In the genomic region with DNA sequence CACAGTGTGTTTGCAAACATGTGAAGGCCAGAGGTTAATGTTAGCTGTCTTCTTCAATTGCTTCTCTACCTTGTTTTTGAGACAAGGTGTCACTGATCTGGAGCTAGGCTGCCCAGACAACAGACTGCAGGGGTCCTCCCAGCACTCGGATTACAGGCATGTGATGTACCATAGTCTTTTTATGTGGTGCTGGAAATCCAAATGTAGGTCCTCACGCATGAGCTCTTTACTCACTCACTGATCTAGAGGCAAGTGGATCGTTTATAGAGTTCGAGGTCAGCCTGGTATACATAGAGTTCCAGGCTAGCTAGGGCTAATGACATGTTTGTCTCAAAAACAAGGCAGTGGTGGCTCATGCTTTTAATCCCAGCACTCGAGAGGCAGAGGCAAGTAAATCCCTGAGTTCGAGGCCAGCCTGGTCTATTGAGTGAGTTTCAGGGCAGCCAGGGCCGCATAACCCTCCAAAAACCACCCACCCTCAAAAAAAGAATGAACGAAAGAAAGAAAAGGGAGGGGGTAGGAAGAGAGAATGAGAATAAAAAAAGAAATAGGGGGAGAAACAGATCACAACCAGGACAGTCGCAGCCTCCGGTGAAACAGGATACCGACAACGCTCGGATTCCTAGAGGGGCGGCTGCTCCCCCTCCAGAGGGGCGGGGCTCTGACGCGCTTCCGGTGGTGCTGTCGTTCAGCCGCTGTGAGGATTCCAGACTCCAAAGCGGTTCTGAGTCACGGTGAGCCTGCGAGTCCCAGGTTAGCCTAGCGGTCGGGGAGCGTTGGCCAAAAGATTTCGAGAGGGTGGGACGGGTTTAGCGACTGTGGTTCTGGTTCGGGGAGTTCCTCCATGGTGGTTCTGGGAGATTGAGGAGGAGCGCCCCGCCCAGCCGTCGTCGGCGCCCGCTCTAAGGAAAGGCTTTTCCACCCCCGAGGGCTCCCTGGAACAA, we compare ENCODE assay signal across 7 mouse cellular contexts. TPM values are rescaled to one million over a fixed set of nuclear protein-coding genes. Genes with fewer than 3 reads are reported as not detected.
DNase-seq lines count a peak whose midpoint lies in the region; ATAC-seq and TF ChIP-seq lines count a peak whose summit lies in the region.

Gene Zscan21, plus strand, starts transcription at position 649 of the 944 bp plus-strand sequence.

- H3K27me3 ChIP-seq in embryonic facial prominence, embryonic 10.5 days (replicated peaks; ENCODE audit: low read depth, poor library complexity, severe bottlenecking), result no peaks in the 10 kb centered on the region
- no peaks in the 10 kb centered on the region for H3K27me3 ChIP-seq in intestine, postnatal 0 days (replicated peaks; ENCODE audit: control insufficient read depth, insufficient read depth, low read length)
- no peaks in the 10 kb centered on the region for H3K27me3 ChIP-seq in midbrain, embryonic 12.5 days
- H3K27me3 ChIP-seq in small intestine, adult 2 months (ENCODE audit: control insufficient read depth, insufficient read depth, low read length), result no peaks in the 10 kb centered on the region

- WGBS in embryonic facial prominence, embryonic 10.5 days, result 7% methylated on average over 38 of the region's 38 CpGs
- WGBS in intestine, postnatal 0 days, result 6% methylated on average over 38 of the region's 38 CpGs
- WGBS in midbrain, embryonic 12.5 days, result 7% methylated on average over 38 of the region's 38 CpGs
- WGBS in small intestine, adult 2 months, result 6% methylated on average over 38 of the region's 38 CpGs

- ATAC-seq in intestine, postnatal 0 days, result peak; percentile 95
- ATAC-seq in midbrain, embryonic 12.5 days (ENCODE audit: low FRiP score, low read depth), result peak; percentile 96

- TF ChIP-seq POLR2A in small intestine, adult 2 months (IDR thresholded peaks at IDR 0.05; ENCODE audit: low read depth, low read length), result peak; percentile 71; the same call in 1 of the 2 replicates

- H3K9ac ChIP-seq in intestine, postnatal 0 days (ENCODE audit: low read depth, low read length), result peak within 1 kb of the TSS; percentile 63
- peak within 1 kb of the TSS; percentile 81 for H3K9ac ChIP-seq in midbrain, embryonic 12.5 days (replicated peaks)

- no peaks in the 10 kb centered on the region for H3K9me3 ChIP-seq in embryonic facial prominence, embryonic 10.5 days
- no peaks in the 10 kb centered on the region for H3K9me3 ChIP-seq in intestine, postnatal 0 days (ENCODE audit: control insufficient read depth)
- no peaks in the 10 kb centered on the region for H3K9me3 ChIP-seq in midbrain, embryonic 12.5 days

- peak within 1 kb of the TSS; percentile 78 for H3K4me3 ChIP-seq in embryonic facial prominence, embryonic 10.5 days
- H3K4me3 ChIP-seq in intestine, postnatal 0 days (ENCODE audit: low read depth, low read length), result peak within 1 kb of the TSS; percentile 74
- peak within 1 kb of the TSS; percentile 73 for H3K4me3 ChIP-seq in midbrain, embryonic 12.5 days
- H3K4me3 ChIP-seq in small intestine, adult 2 months (ENCODE audit: low read depth, low read length), result peak within 1 kb of the TSS; percentile 99

- H3K36me3 ChIP-seq in embryonic facial prominence, embryonic 10.5 days (replicated peaks), result peaks cover 30% of the 10 kb centered on the region
- H3K36me3 ChIP-seq in intestine, postnatal 0 days (ENCODE audit: control insufficient read depth, insufficient read depth), result no peaks in the 10 kb centered on the region; the same call in 1 of the 2 replicates
- H3K36me3 ChIP-seq in midbrain, embryonic 12.5 days, result peaks cover 14% of the 10 kb centered on the region
- H3K36me3 ChIP-seq in small intestine, adult 2 months (ENCODE audit: control insufficient read depth, insufficient read depth, low read length), result no peaks in the 10 kb centered on the region; the same call in 1 of the 2 replicates

- H3K4me1 ChIP-seq in embryonic facial prominence, embryonic 10.5 days, result peaks cover 13% of the 10 kb centered on the region
- H3K4me1 ChIP-seq in intestine, postnatal 0 days (replicated peaks; ENCODE audit: control insufficient read depth, insufficient read depth, low read length), result no peaks in the 10 kb centered on the region
- peaks cover 17% of the 10 kb centered on the region for H3K4me1 ChIP-seq in midbrain, embryonic 12.5 days
- no peaks in the 10 kb centered on the region; the same call in 1 of the 2 replicates for H3K4me1 ChIP-seq in small intestine, adult 2 months (ENCODE audit: control insufficient read depth, insufficient read depth, insufficient read length, low read length)

- H3K27ac ChIP-seq in embryonic facial prominence, embryonic 10.5 days (replicated peaks), result peak within 1 kb of the TSS; percentile 95
- peak within 1 kb of the TSS; percentile 92 for H3K27ac ChIP-seq in intestine, postnatal 0 days (ENCODE audit: low read depth, low read length)
- peak within 1 kb of the TSS; percentile 93 for H3K27ac ChIP-seq in midbrain, embryonic 12.5 days (replicated peaks)
- H3K27ac ChIP-seq in small intestine, adult 2 months (ENCODE audit: insufficient read depth, low read depth, low read length), result peak within 1 kb of the TSS; percentile 92

- TF ChIP-seq CTCF in intestine, postnatal 0 days (IDR thresholded peaks at IDR 0.05; ENCODE audit: low read depth), result peak; percentile 37
- no peak for TF ChIP-seq CTCF in small intestine, adult 2 months (IDR thresholded peaks at IDR 0.05; ENCODE audit: extremely low read depth, insufficient read length, insufficient replicate concordance, low read depth, low read length)

- peak; percentile 94 for DNase-seq in adrenal gland, postnatal 10 days
- peak; percentile 94 for DNase-seq in embryonic facial prominence, embryonic 10.5 days (ENCODE audit: low spot score)
- DNase-seq in gonadal fat pad, adult 2 months (ENCODE audit: low read depth), result peak; percentile 50
- peak; percentile 86 for DNase-seq in left cerebral cortex, postnatal 4 days

- intact Hi-C loops in left cerebral cortex, postnatal 4 days (cut with DNase I), result no loop called here

- peak within 1 kb of the TSS; percentile 71 for H3K4me2 ChIP-seq in intestine, postnatal 0 days (replicated peaks; ENCODE audit: low read depth)
- peak within 1 kb of the TSS; percentile 74 for H3K4me2 ChIP-seq in midbrain, embryonic 12.5 days (replicated peaks)

RNA-seq across cellular contexts. Expression of gene Zscan21, which starts in this region (rescaled TPM):
- 10 to 100 TPM; 17.3 to 19.4 TPM for total RNA-seq in adrenal gland, postnatal 10 days (2021)
- 96.5 and 97.0 TPM in 2 replicates for polyA plus RNA-seq in embryonic facial prominence, embryonic 10.5 days (2016; fragmentation: Nextera tagmentation; extraction: Ambion mirVana)
- 9.2 and 11.2 TPM in 2 replicates for polyA plus RNA-seq in gonadal fat pad, adult 2 months (2012; rRNA removed)
- polyA plus RNA-seq in intestine, postnatal 0 days (2015; fragmentation: Nextera tagmentation; extraction: Ambion mirVana), result 17.9 and 19.2 TPM in 2 replicates
- total RNA-seq in left cerebral cortex, postnatal 4 days (2021), result 10 to 100 TPM; 34.9 to 35.7 TPM
- 109 TPM in 2 replicates for polyA plus RNA-seq in midbrain, embryonic 12.5 days (2016; fragmentation: Nextera tagmentation; extraction: Ambion mirVana)
- 2.5 and 3.2 TPM in 2 replicates for polyA plus RNA-seq in small intestine, adult 2 months (2012; rRNA removed)

Comparison
In these comparisons a context has a peak if more than half of its experiments do, and no peak if none do; other contexts are left out.
1. Peak in every context shown above with its lines: DNase-seq, ATAC-seq, H3K4me3 ChIP-seq and H3K27ac ChIP-seq.